Mouse (Mus musculus) left cerebral cortex, postnatal 4 days (tissue): ENCODE data around the gene Ckb. TPM values are rescaled to one million over a fixed set of nuclear protein-coding genes. Genes with fewer than 3 reads are reported as not detected.
A peak's percentile ranks its signal among the peaks of the same experiment; 100 is the strongest.

Source experiments
- DNase-seq: peaks from one replicate; pipeline ENCODE4 v3.0.0-alpha.2; 2022
- intact Hi-C: fragments of 180-260 bp; cut with DNase I; formaldehyde crosslinking; loops from one replicate; pipeline ENCODE4 v1.15.1; 2025
- total RNA-seq, 2 experiments: library from RNA; stranded (reverse); gene quantifications; 2 replicates each; pipeline ENCODE4 v1.2.3; 2021

The Ckb gene
- total RNA-seq, 2 experiments from 2014 or later: 638 to 668 TPM

DNA sequence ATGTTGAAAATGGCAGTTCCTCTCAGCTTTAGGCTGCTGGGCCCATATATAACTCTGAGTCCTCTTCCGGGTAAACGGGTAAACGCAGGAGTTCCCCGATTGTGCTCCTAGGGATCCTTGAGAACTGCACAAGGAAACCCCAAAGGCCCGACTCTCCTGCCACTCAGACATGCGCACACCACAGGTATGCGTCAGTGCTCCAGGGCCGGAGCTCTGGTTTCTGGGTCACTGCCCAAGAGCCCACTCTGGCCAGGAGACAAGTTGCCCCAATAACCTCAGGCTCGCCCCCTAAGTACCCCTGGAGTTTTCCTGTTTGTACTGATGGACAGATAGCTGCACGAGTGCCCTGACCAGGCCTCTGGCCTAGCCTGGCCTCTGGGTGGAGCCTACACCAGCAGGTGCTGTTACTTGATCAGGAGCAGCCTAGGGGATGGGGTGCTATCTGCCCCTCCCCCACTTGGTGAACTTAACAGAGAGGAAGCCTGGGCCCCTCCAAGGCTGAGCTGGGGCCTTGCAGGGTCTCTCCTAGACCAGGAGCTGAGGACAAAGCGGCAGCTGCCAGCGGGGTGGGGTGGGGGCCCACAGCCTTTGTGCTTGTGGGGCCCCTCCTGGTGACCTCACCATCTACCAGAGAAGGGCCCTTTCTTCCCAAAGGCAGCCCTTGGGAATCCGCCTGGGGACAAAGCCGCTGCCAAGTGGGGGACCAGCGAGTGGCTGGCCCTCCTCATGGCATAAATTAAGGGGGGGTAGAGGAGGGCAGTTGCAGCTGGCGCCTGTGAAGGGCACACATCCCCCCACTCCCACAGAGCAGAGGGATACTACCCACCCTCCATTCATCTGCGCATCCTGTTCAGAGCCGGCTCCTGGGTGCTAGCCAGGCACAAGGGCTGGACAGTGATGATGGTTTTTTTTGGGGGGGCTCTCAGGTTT, 21.5 kb upstream of the Ckb start:
- intact Hi-C loops: no loop called here
- peak; percentile 88 for DNase-seq

DNA sequence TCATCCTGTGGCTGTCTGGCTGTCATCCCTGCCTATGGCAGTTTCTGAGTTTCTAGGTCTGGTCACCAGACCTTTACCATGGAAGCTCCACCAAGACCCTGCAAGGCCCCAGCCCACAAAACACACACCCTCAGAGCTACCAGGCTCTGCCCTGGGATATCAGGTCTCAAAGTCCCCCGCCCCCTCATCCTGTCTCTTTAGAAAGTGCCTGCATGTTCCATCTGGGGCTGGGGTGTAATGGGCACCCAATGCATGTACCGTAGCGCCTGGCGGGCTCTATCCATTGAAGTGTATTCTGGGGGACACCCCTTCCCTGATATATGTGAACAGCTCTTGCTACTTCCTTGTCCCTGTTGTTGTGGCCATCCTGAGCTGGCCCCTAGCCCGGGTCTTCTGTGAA, 20.8 kb upstream of the Ckb start:
- intact Hi-C loops: no loop called here
- DNase-seq: no peak

DNA sequence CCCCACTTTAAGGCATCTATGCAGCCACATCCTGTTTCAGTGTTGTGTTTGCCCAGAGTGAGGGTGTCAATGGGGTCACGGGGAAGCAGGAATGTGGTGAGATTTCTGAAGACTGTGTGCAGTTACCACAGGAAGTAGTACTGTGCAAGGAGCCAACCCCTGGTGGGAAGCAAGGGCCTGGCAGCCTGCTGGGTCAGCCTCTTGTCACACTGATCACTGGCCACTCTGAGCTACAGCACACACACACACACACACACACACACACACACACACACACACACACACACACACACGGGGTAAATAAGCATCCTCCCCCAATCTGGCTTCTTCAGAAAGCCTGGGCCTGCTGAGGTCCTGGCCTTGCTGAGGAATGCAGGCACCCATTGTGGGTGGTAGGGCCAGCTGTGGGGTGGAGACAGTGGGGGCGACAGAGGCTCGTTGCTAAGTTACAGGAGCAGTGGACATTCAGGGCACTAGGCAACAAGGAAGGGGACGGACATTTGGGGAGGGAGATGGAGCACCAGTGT, 19.3 kb upstream of the Ckb start:
- intact Hi-C loops: no loop called here
- DNase-seq: peak; percentile 58

DNA sequence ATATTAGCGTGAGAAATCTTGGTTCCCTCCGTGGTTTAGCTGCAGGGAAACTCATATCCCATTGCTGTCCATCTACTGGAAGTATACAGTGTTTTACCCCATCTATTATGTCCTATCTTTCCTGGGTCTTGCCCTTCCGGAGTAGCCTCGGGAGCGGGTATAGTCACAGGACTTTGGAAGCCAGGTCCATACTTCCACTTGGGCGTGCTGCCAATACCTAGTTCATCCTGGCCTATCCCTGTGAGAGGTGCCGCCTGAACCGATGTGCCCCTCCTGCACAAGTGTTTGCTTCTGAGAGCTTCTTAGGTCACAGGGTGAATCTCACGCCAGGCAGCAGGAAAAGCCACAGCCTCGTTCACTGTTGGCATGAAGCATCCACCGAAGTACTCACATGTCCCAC, 17.3 kb upstream of the Ckb start:
- intact Hi-C loops: no loop called here
- DNase-seq: no peak

DNA sequence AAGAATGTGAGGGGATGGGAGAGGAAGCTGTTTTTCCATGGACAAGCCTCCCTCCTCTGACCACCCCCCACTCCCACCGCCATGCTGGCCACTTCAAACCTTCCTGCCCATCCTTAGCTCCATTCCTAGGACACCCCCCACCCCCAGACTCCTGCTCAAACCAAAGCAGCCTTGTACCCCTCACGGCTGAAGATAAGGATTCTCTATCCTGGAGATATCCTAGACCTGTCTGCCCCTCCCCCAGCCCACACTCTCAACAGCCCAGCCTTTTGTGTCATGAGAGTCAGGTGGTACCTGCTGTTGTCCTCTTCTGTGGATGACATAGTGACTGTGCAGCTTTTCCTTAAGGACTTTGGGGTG, 15.9 kb upstream of the Ckb start:
- DNase-seq: peak; percentile 42

DNA sequence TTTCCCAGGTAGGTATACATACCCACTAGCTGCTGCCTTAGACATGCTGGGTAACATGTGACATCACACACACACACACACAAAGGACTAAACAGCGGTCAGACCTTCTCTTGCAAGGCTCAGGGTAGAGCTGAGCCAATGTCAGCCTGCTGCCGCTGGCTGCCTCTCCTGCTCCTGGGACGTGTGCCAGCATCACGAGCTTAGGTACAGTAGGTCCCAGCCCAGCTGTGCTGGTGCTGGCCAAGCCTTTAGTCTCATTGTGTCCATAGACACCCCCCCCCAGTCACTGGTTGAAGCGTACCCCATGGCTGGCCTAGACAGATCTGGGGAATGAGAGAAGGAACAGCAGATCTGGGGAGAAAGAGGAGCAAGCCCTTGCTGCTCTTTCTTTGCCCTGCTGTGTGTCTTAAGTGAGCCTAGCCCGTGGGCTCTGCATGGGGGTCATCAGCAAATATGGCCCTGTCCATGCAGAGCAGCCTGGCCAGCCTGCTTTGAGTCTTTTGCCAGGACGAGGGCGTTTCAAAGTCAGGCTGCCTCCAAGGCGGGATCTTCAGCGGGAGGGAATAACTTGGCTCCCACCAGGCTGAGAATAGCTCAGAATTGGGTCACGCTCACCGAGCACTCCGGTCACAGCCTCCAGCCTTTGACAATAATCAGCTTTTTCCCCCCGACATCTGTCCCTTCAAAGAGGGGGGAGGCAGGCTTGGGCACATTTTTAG, 15.4 kb upstream of the Ckb start:
- DNase-seq: peak; percentile 92
- intact Hi-C loops: no loop called here

More for the DNA sequence above, 15.9 kb upstream of the Ckb start:
- intact Hi-C loops: no loop called here

DNA sequence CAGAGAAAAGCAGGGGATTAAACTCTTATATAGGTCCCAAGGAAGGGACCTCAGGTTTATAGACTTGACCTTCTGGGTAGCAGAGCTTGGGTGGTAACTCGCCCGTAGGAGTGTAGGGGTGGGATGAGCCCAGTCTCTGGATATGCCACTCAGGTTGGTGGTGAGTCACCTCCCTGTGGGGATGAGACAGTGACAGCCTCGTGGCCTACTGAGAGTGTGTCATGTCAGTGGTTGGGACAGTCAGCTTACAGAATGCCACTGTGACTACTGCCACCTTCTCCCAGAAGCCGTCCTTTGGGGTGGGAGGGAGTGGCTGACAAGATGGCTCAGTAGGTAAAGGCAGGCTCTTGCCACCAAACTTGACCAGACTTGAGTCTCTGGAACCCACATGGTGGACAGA, 14.3 kb upstream of the Ckb start:
- DNase-seq: no peak
- intact Hi-C loops: no loop called here

DNA sequence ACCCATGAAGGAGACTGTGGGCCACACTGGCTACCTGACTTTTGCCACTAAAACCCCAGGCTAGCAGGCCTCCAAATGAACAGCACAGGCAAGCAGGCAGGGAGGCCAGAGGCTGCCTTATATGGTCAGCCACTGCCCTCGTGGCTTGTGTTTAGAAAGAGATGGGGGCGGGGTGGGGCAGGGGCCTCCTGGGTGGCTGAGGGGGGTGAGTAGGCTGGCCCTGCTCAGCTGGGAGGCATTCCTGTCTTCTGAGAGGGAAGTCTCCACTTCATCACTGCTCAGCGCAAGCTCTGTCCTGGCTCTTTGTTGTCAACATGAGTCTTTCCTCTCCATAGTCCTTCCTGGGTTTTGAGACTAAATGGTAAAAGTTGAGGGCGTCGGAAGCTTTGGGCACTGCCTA, 10.7 kb upstream of the Ckb start:
- intact Hi-C loops: no loop called here
- no peak for DNase-seq

DNA sequence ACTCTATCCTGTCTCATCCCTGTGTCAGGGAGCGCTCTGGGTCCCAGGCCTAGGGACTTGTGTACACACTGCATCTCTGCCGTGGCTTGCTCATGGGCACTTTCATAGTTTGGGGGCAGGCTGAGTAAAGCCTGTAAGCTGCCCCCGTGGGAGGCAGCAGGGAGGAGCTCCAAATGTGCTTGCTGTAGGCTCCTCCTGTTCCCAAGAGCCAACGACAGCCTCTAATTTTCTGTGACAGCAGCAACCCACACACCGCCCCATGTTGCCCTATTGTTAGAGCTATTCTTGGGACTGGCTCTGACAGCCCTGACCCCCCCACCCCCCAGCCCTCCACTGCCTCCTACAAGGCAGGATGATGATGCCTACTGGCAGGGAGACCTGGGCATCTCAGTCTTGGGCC, 9.9 kb upstream of the Ckb start:
- DNase-seq: no peak
- intact Hi-C loops: no loop called here

DNA sequence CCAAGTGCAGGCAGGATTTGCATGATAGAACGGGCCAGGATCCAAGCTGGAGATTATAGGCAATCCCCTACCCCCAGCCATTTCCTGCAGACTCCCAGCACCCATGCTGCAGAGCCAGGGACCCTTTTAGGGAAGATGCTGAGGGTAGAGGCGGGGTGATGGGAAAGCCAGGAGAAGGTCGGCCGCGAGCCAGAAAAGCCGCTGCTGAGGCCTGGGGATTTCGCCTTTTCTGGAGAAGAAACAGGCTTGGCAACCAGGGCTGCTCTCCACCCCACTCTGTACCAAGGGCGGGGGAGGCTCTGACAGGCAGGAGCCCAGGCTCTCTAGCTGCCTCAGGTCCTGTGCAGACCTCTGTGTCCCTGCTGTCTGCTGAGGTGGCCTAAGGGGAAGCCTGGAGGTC, 9.2 kb upstream of the Ckb start:
- intact Hi-C loops: no loop called here
- peak; percentile 72 for DNase-seq

DNA sequence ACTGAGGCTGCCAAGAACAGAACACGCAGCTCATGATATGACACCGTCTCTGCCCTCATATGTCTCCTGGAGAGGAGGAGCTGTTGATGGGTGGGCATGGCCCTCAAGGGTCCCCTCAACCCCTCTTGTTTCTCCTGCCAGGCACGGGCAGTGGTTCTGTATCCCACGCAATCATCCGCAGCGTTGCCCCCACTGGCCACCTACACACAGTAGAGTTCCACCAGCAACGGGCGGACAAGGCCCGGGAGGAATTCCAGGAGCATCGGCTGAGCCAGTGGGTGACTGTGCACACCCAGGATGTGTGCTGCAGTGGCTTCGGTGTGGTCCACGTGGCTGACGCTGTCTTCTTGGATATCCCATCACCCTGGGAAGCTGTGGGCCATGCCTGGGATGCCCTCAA, 8.5 kb upstream of the Ckb start:
- intact Hi-C loops: no loop called here
- no peak for DNase-seq

DNA sequence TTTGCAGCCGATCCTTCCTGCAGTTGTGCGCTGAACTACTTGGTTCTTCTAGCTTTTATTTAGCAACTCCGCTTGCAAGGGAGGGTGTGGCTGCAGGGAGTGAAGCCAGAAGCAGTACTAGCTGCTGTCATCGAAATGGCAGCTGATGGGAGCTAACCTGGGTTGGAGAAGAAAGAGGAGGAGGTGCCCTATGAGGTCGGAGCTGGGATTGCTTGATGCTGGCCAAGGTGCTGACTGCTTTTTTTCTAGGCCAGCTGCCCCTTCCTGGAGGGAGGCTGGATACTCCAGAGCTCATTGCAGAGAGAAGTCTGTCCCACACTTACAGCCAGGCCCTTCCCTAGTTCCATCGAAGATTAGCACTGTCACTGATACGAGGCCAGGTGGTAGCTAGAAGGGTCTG, 6.9 kb upstream of the Ckb start:
- no peak for DNase-seq
- intact Hi-C loops: no loop called here

DNA sequence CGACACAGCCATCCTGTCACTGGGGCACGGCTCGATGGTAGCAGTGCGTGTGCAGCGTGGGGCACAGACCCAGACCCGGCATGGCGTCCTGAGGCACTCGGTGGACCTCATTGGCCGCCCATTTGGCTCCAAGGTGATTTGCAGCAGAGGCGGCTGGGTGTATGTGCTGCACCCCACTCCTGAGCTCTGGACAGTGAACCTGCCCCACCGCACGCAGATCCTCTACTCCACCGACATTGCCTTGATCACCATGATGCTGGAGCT, 6.5 kb upstream of the Ckb start:
- intact Hi-C loops: no loop called here
- DNase-seq: no peak

DNA sequence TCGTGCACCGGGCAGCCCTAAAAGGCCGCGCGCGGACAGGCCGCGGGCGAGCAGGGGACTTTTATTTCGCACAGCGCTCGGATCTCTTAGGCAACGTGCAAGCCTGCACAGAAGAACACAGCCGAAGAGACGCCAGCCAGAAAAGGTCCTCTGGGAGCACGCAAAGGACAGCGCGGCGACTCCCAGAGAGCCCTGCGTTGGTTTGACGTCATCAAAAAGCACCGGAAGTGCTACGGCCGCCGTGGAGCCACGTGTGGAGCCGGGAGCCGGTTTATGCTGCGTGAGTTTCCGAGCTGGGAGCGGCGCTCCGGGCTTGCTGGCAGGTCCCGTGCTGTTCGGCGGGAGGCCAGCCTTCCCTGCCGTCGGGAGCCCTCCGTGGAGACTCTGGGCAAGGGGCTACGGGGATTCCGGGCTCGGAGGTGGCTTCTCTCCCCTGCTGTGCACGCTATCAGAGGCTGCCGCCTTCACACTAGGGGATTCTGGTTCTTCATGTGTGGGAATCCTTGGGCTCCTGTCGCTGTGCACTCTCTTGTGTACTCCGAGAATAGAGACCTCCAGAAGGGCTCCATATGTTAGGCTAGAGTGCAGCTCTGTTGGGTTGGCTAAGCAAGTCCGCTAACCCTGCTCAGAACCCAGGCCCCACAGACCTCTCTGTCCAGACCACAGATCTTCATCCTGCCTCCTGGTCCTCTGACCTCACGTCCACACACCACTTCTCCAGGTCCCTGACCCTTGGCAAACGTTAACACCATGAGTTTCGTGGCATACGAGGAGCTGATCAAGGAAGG, 5.9 kb upstream of the Ckb start, which contains the start of gene Trmt61a:
Gene Trmt61a (plus strand): TSS at position 224 of the 788 bp plus-strand sequence.
- peak; percentile 93 for DNase-seq
- intact Hi-C loops: no loop called here

DNA sequence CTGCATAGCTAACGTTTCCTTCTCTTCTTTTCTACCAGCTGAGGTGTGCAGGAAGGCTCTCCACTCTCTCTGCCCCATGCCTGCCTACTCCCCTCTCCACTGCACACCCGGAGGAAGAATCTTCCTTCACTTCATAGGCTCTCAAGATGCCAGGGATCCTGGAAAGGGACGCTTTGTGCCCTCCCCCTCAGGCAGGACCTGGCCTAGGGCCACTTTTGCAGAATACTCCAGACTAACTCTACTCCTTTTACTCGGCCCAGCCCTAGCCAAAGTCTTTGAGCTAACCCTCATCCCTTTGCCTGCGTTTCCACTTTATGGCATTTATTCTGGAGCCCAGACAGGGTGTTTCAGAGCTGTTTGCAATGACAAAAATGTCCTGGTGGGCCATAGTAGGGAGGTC, 5.3 kb upstream of the Ckb start:
- no peak for DNase-seq
- intact Hi-C loops: no loop called here

DNA sequence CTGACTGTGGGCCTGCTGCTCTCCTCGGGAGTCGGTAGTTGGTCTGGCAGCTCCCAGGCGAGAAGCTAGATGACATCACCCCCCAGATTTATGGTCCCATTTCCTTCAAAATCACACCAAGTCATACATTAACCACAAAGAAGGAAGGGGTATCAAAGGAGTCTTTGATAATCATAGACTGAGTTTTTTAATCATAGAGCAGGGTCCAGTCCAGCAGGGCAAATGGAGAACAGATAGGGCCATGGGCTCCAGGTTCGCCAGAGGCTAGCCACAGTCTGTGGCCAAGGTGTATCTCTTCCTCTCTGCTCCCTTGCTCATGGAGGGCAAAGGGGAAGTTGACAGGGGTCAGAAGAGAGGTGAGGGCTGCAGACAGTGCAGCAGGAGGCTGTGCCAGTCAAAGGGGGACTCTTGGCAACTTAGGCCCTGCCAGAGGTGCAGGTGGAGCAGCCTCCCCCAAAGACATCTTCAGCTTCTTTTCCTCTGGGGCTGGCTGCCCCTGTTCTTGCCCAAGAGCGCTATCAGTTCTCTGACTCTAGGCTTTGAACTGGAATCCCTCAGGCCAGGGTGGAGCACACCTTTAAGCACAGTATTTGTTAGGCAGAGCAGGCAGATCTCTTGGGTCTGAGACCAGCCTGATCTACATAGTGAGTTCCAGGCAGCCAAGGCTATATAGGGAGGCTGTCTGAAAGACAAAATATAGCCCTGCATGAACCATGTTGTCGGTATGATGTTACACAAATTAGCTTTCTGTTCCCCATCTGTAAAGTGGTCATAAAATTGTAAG, 3.9 kb upstream of the Ckb start:
- intact Hi-C loops: no loop called here
- no peak for DNase-seq

DNA sequence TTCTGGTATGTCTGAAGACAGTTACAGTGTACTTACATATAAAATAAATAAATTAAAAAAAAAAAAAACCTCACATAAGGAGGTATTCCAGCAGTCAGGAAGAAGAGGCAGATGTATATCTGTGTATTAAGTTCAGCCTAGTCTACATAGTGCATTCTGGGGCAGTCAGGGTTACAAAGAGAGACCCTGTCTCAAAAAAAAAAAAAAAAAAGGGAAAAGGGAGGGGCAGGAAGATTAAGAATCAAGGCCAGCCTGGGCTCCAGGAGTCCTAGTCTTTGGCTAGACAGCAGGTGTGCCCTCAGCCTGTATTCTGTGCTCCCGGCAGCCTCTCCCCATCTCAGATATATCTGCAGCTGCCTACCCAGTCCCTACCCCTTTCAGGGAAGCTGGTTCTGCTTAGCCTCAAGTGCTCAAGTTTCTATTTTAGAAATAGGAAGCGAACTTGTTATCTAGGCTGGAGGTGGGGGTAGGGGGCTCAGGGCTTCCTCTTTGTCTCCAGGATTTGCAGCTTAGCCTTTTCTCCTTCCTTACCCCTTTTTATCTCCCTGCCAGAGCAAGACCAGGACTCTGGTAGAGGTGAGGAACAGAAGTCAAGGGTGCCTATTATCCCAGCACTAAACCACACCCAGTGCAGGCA, 2.8 kb upstream of the Ckb start:
- intact Hi-C loops: no loop called here
- DNase-seq: no peak

DNA sequence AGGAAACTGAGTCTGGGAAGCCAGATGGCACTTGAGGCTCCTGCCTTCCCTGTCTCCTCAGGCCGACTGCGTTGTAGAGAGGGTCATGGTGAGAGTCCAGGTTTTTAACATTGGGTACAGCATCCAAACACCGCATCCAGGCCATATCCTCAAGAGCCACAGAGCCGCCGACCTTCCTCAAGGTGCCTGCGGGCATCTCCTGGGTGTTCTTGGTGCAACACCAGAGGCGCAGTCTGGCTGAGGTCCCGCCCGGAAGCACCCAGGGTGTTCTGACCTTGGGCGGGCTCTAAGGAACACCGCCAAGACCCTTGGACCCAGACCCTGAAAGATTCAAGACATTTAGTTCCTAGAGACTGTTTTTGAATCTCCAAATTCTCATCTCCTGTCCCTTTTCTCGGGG, 443 bp upstream of the Ckb start:
- no peak for DNase-seq
- intact Hi-C loops: no loop called here

DNA sequence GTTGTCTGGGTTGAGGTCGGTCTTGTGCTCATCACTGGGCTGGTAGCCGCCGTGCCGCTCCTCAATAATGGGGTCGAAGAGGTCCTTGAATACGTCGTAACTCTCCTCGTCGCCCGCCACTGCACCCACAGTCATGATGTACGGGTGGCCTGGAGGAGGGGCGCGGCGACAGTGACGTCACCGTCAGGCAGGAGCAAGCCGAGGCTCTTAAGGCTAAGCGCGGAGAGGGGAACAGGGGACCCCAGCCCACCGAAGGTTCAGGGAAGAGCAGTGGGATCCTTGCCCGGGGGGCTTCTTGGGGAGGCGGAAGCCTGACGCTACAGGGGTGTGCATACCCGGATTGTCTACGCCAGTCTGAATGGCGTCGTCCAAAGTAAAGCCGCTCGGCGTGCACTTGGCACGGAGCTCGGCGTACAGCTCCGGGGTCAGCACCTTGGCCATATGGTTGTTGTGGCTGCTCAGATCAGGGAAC, 671 bp downstream of the Ckb start:
- intact Hi-C loops: no loop called here
- peak; percentile 78 for DNase-seq

DNA sequence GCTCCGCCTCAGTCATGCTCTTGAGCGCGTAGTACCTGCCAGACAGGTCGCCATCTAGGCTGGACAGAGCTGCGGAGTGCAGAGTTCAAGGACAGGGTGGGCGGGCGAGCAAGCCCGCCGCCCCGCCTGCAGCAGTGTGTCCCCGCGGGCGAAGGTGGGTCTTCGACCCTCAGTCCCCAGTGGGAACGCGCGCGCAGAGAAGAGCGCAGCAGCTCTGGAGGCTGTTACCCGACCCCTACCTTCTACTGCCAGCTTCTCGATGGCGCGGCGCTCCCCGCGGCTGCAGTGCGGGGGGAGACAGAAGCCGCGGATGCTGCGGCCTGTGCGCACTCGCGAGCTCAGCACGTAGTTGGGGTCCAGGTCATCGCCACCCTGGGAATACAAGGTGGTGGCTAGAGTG, 1.2 kb downstream of the Ckb start:
- intact Hi-C loops: no loop called here
- DNase-seq: no peak
